Comparison of ENCODE assay signal across 12 mouse cellular contexts in the genomic region with DNA sequence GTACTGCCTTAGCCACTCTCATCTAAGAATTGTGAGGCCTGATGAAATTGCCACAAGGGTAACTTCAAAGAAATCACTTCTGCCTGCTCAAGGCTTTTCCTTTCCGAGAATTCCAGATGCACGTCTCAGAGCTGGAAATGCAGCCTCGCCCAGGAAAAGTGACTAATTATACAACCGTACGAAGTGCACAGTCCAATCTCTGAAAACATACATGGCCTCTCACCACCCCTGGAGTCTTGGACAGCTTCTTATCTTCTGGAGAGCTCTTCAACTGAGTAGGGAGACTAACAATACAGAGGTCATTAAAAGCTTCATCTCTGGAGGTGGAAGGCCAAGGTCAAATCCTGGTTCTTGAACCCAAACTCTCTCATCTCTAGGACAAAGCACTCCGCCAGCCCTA. TPM values are rescaled to one million over a fixed set of nuclear protein-coding genes. Genes with fewer than 3 reads are reported as not detected.
A peak's percentile ranks its signal among the peaks of the same experiment; 100 is the strongest.
DNase-seq lines count a peak whose midpoint lies in the region; ATAC-seq and TF ChIP-seq lines count a peak whose summit lies in the region.
"Had no signal": no experiment of that assay in that cellular context is flagged by ENCODE, and none has a peak within 500 bp of the region (broad histone marks: within the 10 kb centered on the region; RNA-seq: fewer than 3 reads in every experiment).

No protein-coding gene starts in this region.

- no peak for ATAC-seq in hindbrain, embryonic 14.5 days (ENCODE audit: low FRiP score)
- no peak for ATAC-seq in hindbrain, embryonic 11.5 days (ENCODE audit: low FRiP score)
- ATAC-seq in limb, embryonic 11.5 days (ENCODE audit: insufficient number of reproducible peaks, low FRiP score, low TSS enrichment, low read depth), result no peak

- no peaks in the 10 kb centered on the region for H3K36me3 ChIP-seq in hindbrain, embryonic 14.5 days (replicated peaks; ENCODE audit: control insufficient read depth, insufficient read depth)
- no peaks in the 10 kb centered on the region for H3K36me3 ChIP-seq in hindbrain, embryonic 11.5 days (ENCODE audit: control insufficient read depth, insufficient read depth, low read length)
- peaks cover 5% of the 10 kb centered on the region; the same call in 1 of the 2 replicates for H3K36me3 ChIP-seq in E14TG2a.4 (ENCODE audit: insufficient read depth, low read length)
- no peaks in the 10 kb centered on the region for H3K36me3 ChIP-seq in limb, embryonic 11.5 days (ENCODE audit: control insufficient read depth, insufficient read depth, low read length)
- H3K36me3 ChIP-seq: hindbrain, embryonic 12.5 days; midbrain, embryonic 15.5 days had no signal

- H3K27me3 ChIP-seq in hindbrain, embryonic 14.5 days (ENCODE audit: control insufficient read depth, insufficient read depth, low read length), result no peaks in the 10 kb centered on the region
- no peaks in the 10 kb centered on the region for H3K27me3 ChIP-seq in hindbrain, embryonic 11.5 days (ENCODE audit: control insufficient read depth, insufficient read depth, low read length)
- H3K27me3 ChIP-seq in E14TG2a.4 (ENCODE audit: insufficient read depth, low read length), result no peaks in the 10 kb centered on the region
- no peaks in the 10 kb centered on the region for H3K27me3 ChIP-seq in limb, embryonic 11.5 days (ENCODE audit: control insufficient read depth, insufficient read depth, low read length)
- H3K27me3 ChIP-seq: hindbrain, embryonic 12.5 days; midbrain, embryonic 15.5 days had no signal

- H3K9ac ChIP-seq in hindbrain, embryonic 14.5 days, result peak overlapping the region; percentile 71; the same call in 1 of the 2 replicates
- H3K9ac ChIP-seq in hindbrain, embryonic 11.5 days (ENCODE audit: low read depth, low read length), result no peak overlapping the region
- 0 out of 2 replicates have a peak overlapping the region, but pooled peaks have one; percentile 0 for H3K9ac ChIP-seq in limb, embryonic 11.5 days (ENCODE audit: low read length)

- no peak overlapping the region for H3K4me3 ChIP-seq in hindbrain, embryonic 14.5 days (replicated peaks; ENCODE audit: low read length)
- H3K4me3 ChIP-seq in hindbrain, embryonic 11.5 days (ENCODE audit: low read depth, low read length), result no peak overlapping the region
- peak overlapping the region; percentile 84; the same call in 1 of the 2 replicates for H3K4me3 ChIP-seq in E14TG2a.4 (replicated peaks; ENCODE audit: low read length)
- H3K4me3 ChIP-seq in limb, embryonic 11.5 days (ENCODE audit: low read depth, low read length), result no peak overlapping the region

- no peak for TF ChIP-seq CTCF in E14TG2a.4 (conservative IDR thresholded peaks at IDR 0.05; ENCODE audit: low read length)

- 88% methylated on average over 6 of the region's 6 CpGs for WGBS in hindbrain, embryonic 14.5 days
- WGBS in hindbrain, embryonic 11.5 days, result 91% methylated on average over 6 of the region's 6 CpGs
- WGBS in limb, embryonic 11.5 days, result 85% methylated on average over 6 of the region's 6 CpGs

- H3K4me1 ChIP-seq in hindbrain, embryonic 14.5 days (replicated peaks; ENCODE audit: control insufficient read depth, insufficient read depth, low read length), result peaks cover 20% of the 10 kb centered on the region
- no peaks in the 10 kb centered on the region for H3K4me1 ChIP-seq in hindbrain, embryonic 11.5 days (replicated peaks; ENCODE audit: control insufficient read depth, insufficient read depth, low read length)
- H3K4me1 ChIP-seq in E14TG2a.4 (replicated peaks; ENCODE audit: low read depth, low read length), result peaks cover 54% of the 10 kb centered on the region
- peaks cover 2% of the 10 kb centered on the region; the same call in 1 of the 2 replicates for H3K4me1 ChIP-seq in limb, embryonic 11.5 days (ENCODE audit: control insufficient read depth, insufficient read depth, low read length)

- no peak overlapping the region for H3K27ac ChIP-seq in hindbrain, embryonic 14.5 days
- H3K27ac ChIP-seq in hindbrain, embryonic 11.5 days (ENCODE audit: low read depth, low read length), result no peak overlapping the region
- no peak overlapping the region for H3K27ac ChIP-seq in limb, embryonic 11.5 days (replicated peaks; ENCODE audit: low read depth, low read length)

- H3K9me3 ChIP-seq in hindbrain, embryonic 14.5 days (ENCODE audit: control insufficient read depth, low read length), result no peaks in the 10 kb centered on the region
- no peaks in the 10 kb centered on the region for H3K9me3 ChIP-seq in hindbrain, embryonic 11.5 days (ENCODE audit: control insufficient read depth, low read length)
- H3K9me3 ChIP-seq in E14TG2a.4 (ENCODE audit: low read length), result no peaks in the 10 kb centered on the region
- H3K9me3 ChIP-seq in limb, embryonic 11.5 days (ENCODE audit: control insufficient read depth, low read length), result no peaks in the 10 kb centered on the region
- H3K9me3 ChIP-seq: G1E; hindbrain, embryonic 12.5 days; midbrain, embryonic 15.5 days had no signal

- H3K4me2 ChIP-seq in hindbrain, embryonic 14.5 days (replicated peaks), result no peak overlapping the region
- H3K4me2 ChIP-seq in hindbrain, embryonic 11.5 days (replicated peaks; ENCODE audit: low read depth, low read length), result no peak overlapping the region
- H3K4me2 ChIP-seq in limb, embryonic 11.5 days (ENCODE audit: low read depth, severe bottlenecking), result no peak overlapping the region

- no peak for DNase-seq in hindbrain, embryonic 14.5 days (ENCODE audit: low spot score)
- no peak for DNase-seq in hindbrain, embryonic 11.5 days (ENCODE audit: low spot score)
- DNase-seq in 3T3-L1 (ENCODE audit: low read depth, low spot score), result peak; percentile 33
- no peak for DNase-seq in limb, embryonic 11.5 days (ENCODE audit: low spot score)
- no peak for DNase-seq in cerebellum, adult 18-20 months
- no peak for DNase-seq in right cerebral cortex, postnatal 25 days
- DNase-seq: cerebellum, adult 9-10 months; kidney, postnatal 36 days had no signal

RNA-seq across cellular contexts. Expression of a gene that starts 1.2 kb away (rescaled TPM):
- 86.0 and 94.8 TPM in 2 replicates for polyA plus RNA-seq in hindbrain, embryonic 14.5 days (2014; fragmentation: Nextera tagmentation; extraction: Ambion mirVana)
- polyA plus RNA-seq in hindbrain, embryonic 11.5 days (2014; fragmentation: Nextera tagmentation; extraction: Ambion mirVana), result 121 and 130 TPM in 2 replicates
- polyA plus RNA-seq in limb, embryonic 11.5 days (2014; fragmentation: Nextera tagmentation; extraction: Ambion mirVana), result 124 and 127 TPM in 2 replicates

RNA-seq across cellular contexts. Expression of a gene that starts 48.1 kb away (rescaled TPM):
- polyA plus RNA-seq in hindbrain, embryonic 14.5 days (2014; fragmentation: Nextera tagmentation; extraction: Ambion mirVana), result 4.1 and 5.2 TPM in 2 replicates
- 8.3 and 10.9 TPM in 2 replicates for polyA plus RNA-seq in hindbrain, embryonic 11.5 days (2014; fragmentation: Nextera tagmentation; extraction: Ambion mirVana)
- polyA plus RNA-seq in limb, embryonic 11.5 days (2014; fragmentation: Nextera tagmentation; extraction: Ambion mirVana), result 15.2 and 16.0 TPM in 2 replicates

RNA-seq across cellular contexts. Expression of a gene that starts 59.4 kb away (rescaled TPM):
- polyA plus RNA-seq in hindbrain, embryonic 14.5 days (2014; fragmentation: Nextera tagmentation; extraction: Ambion mirVana), result 3.9 and 4.6 TPM in 2 replicates
- polyA plus RNA-seq in hindbrain, embryonic 11.5 days (2014; fragmentation: Nextera tagmentation; extraction: Ambion mirVana), result 2.5 and 2.6 TPM in 2 replicates
- 2.6 and 2.7 TPM in 2 replicates for polyA plus RNA-seq in limb, embryonic 11.5 days (2014; fragmentation: Nextera tagmentation; extraction: Ambion mirVana)
